Mouse (Mus musculus) adrenal gland, postnatal 36 days (tissue): ENCODE results near the gene Zfp641. TPM values are rescaled to one million over a fixed set of nuclear protein-coding genes. Genes with fewer than 3 reads are reported as not detected.

Experiments used
- DNase-seq, 2 experiments: peaks; one replicate each; pipeline ENCODE4 v3.0.0; 2021; ENCODE audit warnings: mixed read lengths in 1 of 2
- long read RNA-seq, 2 experiments: library from polyadenylated mRNA; stranded (forward); transcript quantifications; one replicate each; pipeline ENCODE4 v2.0.0; 2021; ENCODE audit warnings: borderline sequencing depth in 2 of 2
- total RNA-seq, 2 experiments: library from RNA; stranded (reverse); gene quantifications; 2 replicates each; pipeline ENCODE4 v1.2.3; 2021

Zfp641 gene
- total RNA-seq = 1 to 10 TPM; 3.7 to 4.1 TPM
- long read RNA-seq, experiment 1, full-length matches to known transcripts = 3 of 3 reads
- long read RNA-seq, experiment 1, partial matches to known transcripts = 0 of 3 reads
- long read RNA-seq, experiment 1, other reads (novel, unspliced or antisense) = 0 of 3 reads
- long read RNA-seq, experiment 2, partial matches to known transcripts = 0 of 2 reads
- long read RNA-seq, experiment 2, other reads (novel, unspliced or antisense) = 2 of 2 reads

DNA sequence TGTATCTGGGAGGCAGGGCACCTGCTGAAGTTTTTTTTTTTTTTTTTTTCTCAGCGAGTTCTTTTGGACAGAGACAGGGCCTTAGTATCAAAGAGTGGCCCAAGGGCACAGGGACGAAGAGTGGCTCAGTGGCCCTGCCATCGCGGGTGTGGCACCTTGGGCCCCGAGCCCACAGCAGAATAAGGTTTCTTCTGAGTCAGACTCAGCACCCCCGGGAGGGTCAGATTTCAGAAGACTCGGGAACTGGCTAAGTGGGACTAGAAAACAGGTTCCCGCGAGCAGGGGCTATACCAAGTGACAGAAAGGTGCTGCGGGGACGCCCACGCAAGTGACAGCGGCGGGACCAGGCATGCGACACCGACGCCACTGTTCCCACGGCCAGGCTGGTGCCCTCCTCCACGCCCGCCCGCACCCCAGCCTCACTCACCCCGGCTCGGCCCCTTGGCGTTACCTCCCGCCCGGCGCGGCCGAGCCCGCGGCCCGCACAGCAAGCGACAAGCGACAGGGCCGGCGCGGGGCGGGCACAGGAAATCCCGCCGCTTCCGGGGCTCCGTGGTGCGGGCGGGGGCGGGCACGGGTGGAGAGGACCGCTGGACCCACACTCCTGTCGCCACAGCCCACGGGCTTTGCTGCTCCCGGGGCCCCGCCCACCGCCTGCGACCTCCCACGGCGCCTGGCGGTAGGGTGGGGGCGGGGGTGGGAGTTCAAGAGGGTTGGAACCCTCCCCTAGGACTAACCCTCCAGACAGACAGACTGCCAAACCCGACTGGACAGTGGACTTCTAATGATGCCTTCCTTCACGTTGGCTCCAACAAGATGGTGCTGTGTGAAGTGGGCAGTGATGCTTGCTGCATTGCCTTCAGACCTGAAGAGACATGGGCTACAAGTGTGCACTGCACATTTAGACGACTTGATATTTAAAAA, at the start of gene Zfp641:
Gene Zfp641, minus strand, starts transcription at position 534 of the 924 bp plus-strand sequence.
- DNase-seq = peak; percentile 75 to 83

- DNase-seq = no peak
Observed at GRCm38 (mm10) chr15:98340887-98341286, 44.9 kb upstream of the Zfp641 start, which contains the start of gene Olfr284. Gene Olfr284, minus strand, starts transcription at chr15:98340987.

GRCm38 (mm10) chr15:98317177-98317724, 21.3 kb upstream of the Zfp641 start, which contains the start of gene Olfr285:
Gene Olfr285, minus strand, starts transcription at chr15:98317353.
- DNase-seq = no peak

DNA sequence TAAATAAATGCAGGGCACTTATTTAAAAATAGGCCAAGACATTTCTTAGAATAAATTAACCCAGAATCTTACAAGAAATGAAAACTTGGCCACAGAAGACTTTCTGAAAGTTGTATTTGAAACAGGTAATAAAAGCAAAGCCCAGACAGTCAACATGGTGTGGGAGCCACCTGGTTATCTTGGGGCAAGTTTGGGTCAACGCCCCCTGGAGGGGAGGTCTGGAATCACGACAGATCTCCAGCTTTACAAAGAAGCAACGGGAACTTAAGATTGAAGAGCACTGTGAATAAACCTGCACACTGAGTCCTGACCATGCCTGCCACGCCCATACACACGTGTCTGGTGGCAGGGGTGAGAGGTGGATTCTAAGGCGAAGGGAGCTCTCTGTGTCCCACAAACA, 19.7 kb upstream of the Zfp641 start:
- DNase-seq = no peak

- no peak for DNase-seq
Observed at GRCm38 (mm10) chr15:98293651-98294050, 2.3 kb downstream of the Zfp641 start.

DNA sequence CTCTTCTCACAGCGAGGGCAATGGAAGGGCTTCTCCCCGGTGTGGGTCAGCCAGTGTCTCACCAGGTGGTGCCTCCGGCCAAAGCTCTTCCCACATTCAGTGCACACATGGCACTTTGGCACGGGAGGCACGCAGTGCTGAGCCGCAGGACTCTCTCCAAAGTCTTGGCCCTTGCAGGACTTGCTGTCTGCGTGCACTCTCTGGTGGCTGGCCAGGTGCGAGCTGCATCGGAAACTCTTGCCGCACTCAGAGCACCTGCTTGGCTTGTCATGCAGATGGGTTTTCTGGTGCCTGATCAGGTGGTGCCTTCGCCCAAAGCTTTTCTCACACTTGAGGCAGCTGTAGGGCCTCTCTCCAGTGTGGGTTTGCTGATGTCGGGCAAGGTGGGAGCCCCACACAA, 7.4 kb downstream of the Zfp641 start:
- no peak for DNase-seq

DNA sequence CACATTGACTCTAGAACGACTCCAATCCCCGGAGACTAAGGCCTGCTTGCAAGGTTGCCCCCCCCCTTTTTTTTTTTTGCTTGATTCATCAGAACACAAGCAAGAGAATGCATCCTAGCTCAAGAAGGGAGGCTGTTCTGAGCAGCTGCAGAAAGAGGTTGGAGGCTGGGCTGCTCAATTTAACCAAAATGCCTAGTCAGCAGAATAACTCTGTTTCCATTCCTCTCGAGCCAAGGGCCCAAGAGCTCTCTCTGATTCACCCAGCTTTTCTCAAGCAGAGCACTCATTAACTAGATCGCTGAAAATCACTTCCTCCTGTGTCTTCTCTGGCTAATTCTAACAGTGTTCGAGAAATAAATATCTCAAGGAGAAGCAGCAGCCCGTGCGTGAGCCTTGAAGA, 9.5 kb downstream of the Zfp641 start:
- DNase-seq = no peak

GRCm38 (mm10) chr15:98257776-98258175, 38.2 kb downstream of the Zfp641 start:
- no peak for DNase-seq

DNA sequence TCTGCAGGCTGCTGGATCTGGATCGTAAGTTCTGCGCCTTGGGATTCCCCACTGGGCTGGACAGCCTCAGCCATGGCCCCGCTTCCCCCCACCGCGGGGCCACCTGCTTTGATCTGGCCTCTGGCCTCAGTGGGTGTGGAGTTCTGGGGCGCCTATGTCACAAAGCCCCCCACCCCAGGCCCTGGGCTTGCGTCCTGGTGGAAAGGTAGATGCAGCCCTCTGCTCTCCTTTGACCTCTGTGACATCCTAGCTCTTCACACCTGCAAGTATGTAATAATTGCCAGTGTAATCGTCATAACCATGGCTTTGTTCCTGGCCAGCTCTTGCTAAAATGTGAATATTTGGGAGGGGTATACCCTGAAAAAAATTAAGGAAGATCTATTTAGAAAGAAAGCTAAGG, 38.8 kb downstream of the Zfp641 start, which contains the start of gene H1fnt:
Gene H1fnt, minus strand, starts transcription at position 101 of the 400 bp plus-strand sequence.
- DNase-seq = no peak

DNA sequence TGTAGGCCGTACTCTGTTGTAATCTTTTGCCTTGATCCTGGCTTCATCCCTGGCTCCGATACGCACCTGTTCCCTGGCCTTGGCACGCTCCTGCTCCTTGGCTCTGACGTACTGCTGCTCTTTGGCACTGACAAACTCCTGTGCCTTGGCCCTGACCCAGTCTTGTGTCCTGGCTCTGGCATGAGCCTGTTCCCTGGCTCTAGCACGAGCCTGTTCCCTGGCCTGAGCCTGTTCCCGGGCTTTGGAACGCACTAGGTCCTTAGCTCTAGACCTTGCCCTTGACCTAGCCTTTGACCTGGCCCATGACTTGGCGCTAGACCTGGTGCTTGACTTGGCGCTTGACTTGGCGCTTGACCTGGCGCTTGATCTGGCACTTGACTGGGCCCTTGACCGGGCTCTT, 39.7 kb downstream of the Zfp641 start:
- DNase-seq = peak in 1 of 2 experiments; percentile 18

Other genes with a start within 250 kb of the Zfp641 start
- gene Pfkm, start 203.6 kb downstream of the Zfp641 start, total RNA-seq = 10 to 100 TPM; 59.9 to 65.4 TPM
- 10 to 100 TPM; 16.0 to 16.8 TPM for gene Senp1, start 202.4 kb downstream of the Zfp641 start, total RNA-seq
- gene Asb8, start 130.5 kb downstream of the Zfp641 start, total RNA-seq = 10 to 100 TPM; 37.3 to 43.0 TPM
- gene Ccdc184, start 129.0 kb downstream of the Zfp641 start, total RNA-seq = under 1 TPM; 0.50 to 0.92 TPM
- not detected for gene Olfr288, start 100.6 kb downstream of the Zfp641 start, total RNA-seq
- not detected for gene Gm44579, start 75.2 kb downstream of the Zfp641 start, total RNA-seq
- gene Olfr287, start 75.1 kb downstream of the Zfp641 start, total RNA-seq = not detected
- not detected for gene Olfr286, start 61.7 kb downstream of the Zfp641 start, total RNA-seq
- gene H1fnt, start 38.9 kb downstream of the Zfp641 start, total RNA-seq = not detected
- gene Olfr285, start 21.2 kb upstream of the Zfp641 start, total RNA-seq = not detected
- not detected for gene Olfr284, start 44.8 kb upstream of the Zfp641 start, total RNA-seq
- gene Olfr283, start 84.8 kb upstream of the Zfp641 start, total RNA-seq = not detected
- not detected for gene Olfr282, start 135.1 kb upstream of the Zfp641 start, total RNA-seq
- not detected for gene Olfr281, start 156.4 kb upstream of the Zfp641 start, total RNA-seq
- not detected for gene OR5BS1P, start 173.7 kb upstream of the Zfp641 start, total RNA-seq
- gene Lalba, start 186.6 kb upstream of the Zfp641 start, total RNA-seq = not detected
- gene Olfr279, start 196.2 kb upstream of the Zfp641 start, total RNA-seq = not detected
- 10 to 100 TPM; 88.0 to 91.3 TPM for gene Kansl2, start 238.1 kb upstream of the Zfp641 start, total RNA-seq